Mouse (Mus musculus) ES-E14 (cell line): ENCODE measurements around the gene Mpp6.

Experiments
- ZC3H11A ChIP-seq: IDR thresholded peaks from 2 replicates; pipeline ENCODE4 v1.6.1; 2012; ENCODE audit warnings: low read depth, mild to moderate bottlenecking, inconsistent platforms, low read length, borderline replicate concordance
- ZNF384 ChIP-seq: IDR thresholded peaks from 2 replicates; pipeline ENCODE4 v1.6.1; 2012; ENCODE audit warnings: low read depth, low read length, inconsistent platforms

- TF ChIP-seq ZNF384 (no peak), ZC3H11A (no peak)
Observed at GRCm38 (mm10) chr6:50247356-50247755, 137.3 kb downstream of the Mpp6 start.
